Mouse (Mus musculus): ENCODE measurements around the gene Rbmx.

DNA sequence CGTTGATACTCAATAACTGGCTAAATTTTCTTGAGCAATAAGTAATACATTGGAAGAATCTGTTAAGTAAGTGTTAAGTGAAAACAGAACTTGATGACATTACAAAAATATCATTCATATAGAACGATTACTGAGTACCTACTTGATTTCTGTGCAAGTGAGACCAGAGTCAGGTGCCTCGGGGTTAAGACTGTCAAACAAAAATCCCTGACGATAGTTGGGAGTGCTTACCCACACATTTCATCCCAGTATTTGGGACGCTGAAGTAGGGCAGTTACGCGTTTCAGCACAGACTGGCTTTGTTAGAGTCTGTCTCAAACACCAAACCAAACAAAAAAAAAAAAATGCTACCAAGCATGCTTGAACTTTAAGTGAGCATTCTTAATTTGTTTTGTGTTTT lies 576 bp upstream of the Rbmx start:
- TF ChIP-seq POLR2A (IDR thresholded peaks at IDR 0.05; ENCODE audit: low read depth, low read length) (no peak), CTCF (conservative IDR thresholded peaks at IDR 0.05; ENCODE audit: insufficient read depth, insufficient read length, low read depth, low read length) (no peak)

Data from kidney, adult 2 months (tissue).